Mouse (Mus musculus): Measurements from ENCODE around the gene Rpap3. TPM values are rescaled to one million over a fixed set of nuclear protein-coding genes. Genes with fewer than 3 reads are reported as not detected.

The Rpap3 gene
- polyA plus RNA-seq, 1 experiment from 2014 or later, result 31.0 TPM

DNA sequence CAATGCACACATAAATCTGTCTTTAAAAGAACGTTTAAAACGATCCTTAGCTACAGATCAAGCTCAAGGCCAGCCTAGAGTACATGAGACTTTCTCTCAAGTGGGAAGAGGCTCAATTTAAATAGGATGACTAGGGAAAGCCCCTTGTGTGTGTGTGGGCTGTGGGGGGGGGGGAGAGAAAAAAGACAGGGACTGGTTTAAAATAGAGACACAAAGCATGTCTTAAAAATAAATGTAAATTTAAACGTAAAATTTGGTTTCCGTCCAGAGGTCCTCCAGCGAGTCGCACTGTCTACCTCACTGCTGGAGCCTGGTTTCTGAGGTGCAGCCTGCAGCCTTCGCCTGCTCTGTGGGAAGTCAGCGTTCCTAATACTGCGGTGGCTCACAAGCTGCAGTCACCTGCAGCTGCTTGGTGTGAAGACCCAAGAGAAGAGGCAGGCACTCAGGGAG, 34.7 kb upstream of the Rpap3 start:
- ATAC-seq (ENCODE audit: low FRiP score, low TSS enrichment), result no peak
- H3K27ac ChIP-seq (ENCODE audit: low read length), result no peak overlapping the region
- H3K4me1 ChIP-seq (ENCODE audit: insufficient read depth, low read length), result no peaks in the 10 kb centered on the region
- H3K4me2 ChIP-seq (replicated peaks; ENCODE audit: low read depth, low read length), result no peak overlapping the region
- no peaks in the 10 kb centered on the region for H3K27me3 ChIP-seq (ENCODE audit: insufficient read depth, low read length)
- 81% methylated on average over 9 of the region's 9 CpGs for WGBS
- no peak overlapping the region for H3K9ac ChIP-seq (replicated peaks; ENCODE audit: low read length)
- no peak overlapping the region for H3K4me3 ChIP-seq (ENCODE audit: low read length)
- H3K9me3 ChIP-seq (ENCODE audit: low read length), result 0 out of 2 replicates have a peak, but pooled peaks cover 2% of the 10 kb centered on the region
- 0 out of 2 replicates have a peak, but pooled peaks cover 10% of the 10 kb centered on the region for H3K36me3 ChIP-seq (ENCODE audit: insufficient read depth, low read length)

DNA sequence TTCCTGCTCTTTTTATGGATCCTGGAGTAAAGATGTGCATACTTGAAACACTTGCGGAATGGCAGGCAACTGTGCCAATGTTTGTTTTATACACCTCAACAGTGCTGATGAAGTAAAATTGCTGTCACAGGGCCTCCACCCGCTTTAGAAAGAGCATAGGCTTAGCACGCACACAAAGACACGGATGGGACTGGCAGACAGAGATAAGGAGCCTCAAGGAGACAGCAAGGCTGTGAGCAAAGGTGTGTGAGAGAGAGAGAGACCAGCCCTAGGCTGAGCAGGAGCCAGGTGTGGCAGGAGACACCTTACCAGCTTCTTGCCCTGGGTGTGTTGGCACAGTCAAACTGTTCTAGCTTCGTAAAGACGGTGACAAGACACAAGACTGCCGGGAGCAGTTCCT, 33.3 kb upstream of the Rpap3 start:
- Histone ChIP-seq H3K27me3 (ENCODE audit: insufficient read depth, low read length) (no peaks in the 10 kb centered on the region), H3K4me3 (ENCODE audit: low read length) (no peak overlapping the region), H3K4me2 (replicated peaks; ENCODE audit: low read depth, low read length) (no peak overlapping the region), H3K27ac (ENCODE audit: low read length) (no peak overlapping the region), H3K9ac (replicated peaks; ENCODE audit: low read length) (no peak overlapping the region), H3K9me3 (ENCODE audit: low read length) (0 out of 2 replicates have a peak, but pooled peaks cover 2% of the 10 kb centered on the region), H3K4me1 (ENCODE audit: insufficient read depth, low read length) (no peaks in the 10 kb centered on the region), H3K36me3 (ENCODE audit: insufficient read depth, low read length) (0 out of 2 replicates have a peak, but pooled peaks cover under 1% of the 10 kb centered on the region)
- ATAC-seq (ENCODE audit: low FRiP score, low TSS enrichment), result no peak
- 91% methylated on average over 7 of the region's 7 CpGs for WGBS

DNA sequence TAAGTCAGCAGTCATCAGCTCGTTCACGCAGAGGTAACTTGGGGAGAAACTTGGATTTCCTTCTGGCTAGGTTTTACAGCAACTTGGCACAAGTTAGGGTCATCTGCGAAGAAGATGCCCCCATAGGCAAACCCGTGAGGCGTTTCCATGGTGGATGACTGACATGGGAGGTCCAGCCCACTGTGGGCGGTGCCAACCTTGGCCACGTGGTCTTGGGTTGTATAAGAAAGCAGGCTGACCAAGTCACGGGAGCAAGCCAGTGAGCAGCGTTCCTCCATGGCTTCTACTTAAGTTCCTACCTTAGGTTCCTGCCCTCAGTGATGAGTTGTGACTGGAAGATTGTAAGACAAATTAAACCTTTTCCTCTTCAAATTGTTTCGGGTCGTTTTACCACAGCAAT, 26.4 kb upstream of the Rpap3 start:
- ATAC-seq (ENCODE audit: low FRiP score, low TSS enrichment), result no peak
- WGBS, result 91% methylated on average over 11 of the region's 11 CpGs
- no peak overlapping the region for H3K4me2 ChIP-seq (replicated peaks; ENCODE audit: low read depth, low read length)
- no peak overlapping the region for H3K27ac ChIP-seq (ENCODE audit: low read length)
- no peaks in the 10 kb centered on the region for H3K36me3 ChIP-seq (ENCODE audit: insufficient read depth, low read length)
- H3K9ac ChIP-seq (replicated peaks; ENCODE audit: low read length), result no peak overlapping the region
- H3K9me3 ChIP-seq (ENCODE audit: low read length), result no peaks in the 10 kb centered on the region
- no peak overlapping the region for H3K4me3 ChIP-seq (ENCODE audit: low read length)
- H3K4me1 ChIP-seq (ENCODE audit: insufficient read depth, low read length), result peaks cover 6% of the 10 kb centered on the region; the same call in 1 of the 2 replicates
- no peaks in the 10 kb centered on the region for H3K27me3 ChIP-seq (ENCODE audit: insufficient read depth, low read length)

DNA sequence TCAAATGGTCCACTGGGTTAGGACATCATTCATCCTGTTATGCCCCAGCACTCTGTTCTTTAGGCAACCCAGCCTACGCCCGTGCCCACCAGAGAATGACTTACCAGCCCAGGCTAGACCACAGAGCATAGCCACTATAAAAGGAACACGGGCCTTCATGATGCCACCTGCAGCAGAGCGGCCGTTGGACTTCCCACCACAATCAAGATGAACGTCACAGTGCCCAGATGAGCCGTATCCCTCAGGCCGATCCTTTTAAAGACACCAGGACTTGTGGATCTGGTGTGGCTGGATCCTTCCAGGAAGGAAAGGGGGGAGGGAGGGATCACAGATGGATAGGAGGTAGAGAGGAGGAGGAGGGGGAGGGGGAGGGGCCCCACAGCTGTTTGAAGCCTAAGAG, 25.5 kb upstream of the Rpap3 start, which contains the start of gene Endou:
Endou (minus strand) TSS at position 229 of the 400 bp plus-strand sequence.
- Histone ChIP-seq H3K4me1 (ENCODE audit: insufficient read depth, low read length) (peaks cover 6% of the 10 kb centered on the region; the same call in 1 of the 2 replicates), H3K36me3 (ENCODE audit: insufficient read depth, low read length) (no peaks in the 10 kb centered on the region), H3K27me3 (ENCODE audit: insufficient read depth, low read length) (no peaks in the 10 kb centered on the region), H3K4me3 (ENCODE audit: low read length) (no peak within 1 kb of the TSS), H3K9me3 (ENCODE audit: low read length) (no peaks in the 10 kb centered on the region), H3K27ac (ENCODE audit: low read length) (no peak within 1 kb of the TSS), H3K4me2 (replicated peaks; ENCODE audit: low read depth, low read length) (no peak within 1 kb of the TSS), H3K9ac (replicated peaks; ENCODE audit: low read length) (no peak within 1 kb of the TSS)
- no peak for ATAC-seq (ENCODE audit: low FRiP score, low TSS enrichment)
- 88% methylated on average over 8 of the region's 8 CpGs for WGBS

DNA sequence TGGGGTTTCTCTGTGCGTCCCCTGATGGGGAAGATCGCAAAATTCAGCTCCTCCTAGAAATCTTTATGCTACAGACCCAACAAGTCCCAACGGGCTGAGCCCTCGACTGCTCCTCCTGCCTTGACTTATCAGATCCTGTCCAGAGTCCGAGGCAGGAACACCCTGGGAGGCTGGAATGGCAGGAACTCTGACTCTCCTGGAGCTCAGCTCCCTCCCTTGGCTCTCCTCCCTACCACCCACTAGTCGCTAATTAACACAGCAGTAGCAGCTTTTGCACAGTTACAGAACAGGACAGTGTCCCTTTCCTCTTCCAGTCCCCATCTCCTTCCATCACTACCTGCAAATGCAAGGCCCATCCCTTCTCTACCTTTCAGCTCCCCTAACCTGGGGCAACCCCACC, 24.7 kb upstream of the Rpap3 start:
- peak; percentile 74; the same call in 1 of the 2 replicates for ATAC-seq (ENCODE audit: low FRiP score, low TSS enrichment)
- H3K4me2 ChIP-seq (replicated peaks; ENCODE audit: low read depth, low read length), result no peak overlapping the region
- no peaks in the 10 kb centered on the region for H3K36me3 ChIP-seq (ENCODE audit: insufficient read depth, low read length)
- no peak overlapping the region for H3K27ac ChIP-seq (ENCODE audit: low read length)
- H3K4me1 ChIP-seq (ENCODE audit: insufficient read depth, low read length), result peaks cover 6% of the 10 kb centered on the region; the same call in 1 of the 2 replicates
- WGBS, result 54% methylated on average over 6 of the region's 6 CpGs
- H3K9ac ChIP-seq (replicated peaks; ENCODE audit: low read length), result no peak overlapping the region
- H3K9me3 ChIP-seq (ENCODE audit: low read length), result no peaks in the 10 kb centered on the region
- H3K27me3 ChIP-seq (ENCODE audit: insufficient read depth, low read length), result no peaks in the 10 kb centered on the region
- H3K4me3 ChIP-seq (ENCODE audit: low read length), result no peak overlapping the region

DNA sequence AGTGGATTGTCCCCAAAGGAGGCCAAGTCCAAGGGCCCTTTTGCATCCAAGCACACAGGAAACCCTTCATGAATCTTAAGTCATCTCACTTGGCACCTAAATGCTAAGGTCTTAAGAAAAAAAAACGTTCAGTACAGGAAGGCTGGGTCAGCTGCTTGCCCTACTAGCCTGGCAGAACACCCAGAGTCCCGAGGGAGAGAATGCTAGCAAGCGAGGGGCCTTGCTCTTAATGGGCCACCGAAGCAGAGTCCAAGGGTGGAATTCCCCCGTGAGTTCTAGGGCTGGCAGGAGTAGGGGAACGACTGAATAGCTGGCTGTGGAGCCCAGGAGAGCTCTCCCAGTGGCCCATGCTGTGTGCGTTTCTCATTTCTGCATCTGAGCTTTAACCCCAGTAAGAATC, 23.2 kb upstream of the Rpap3 start:
- no peaks in the 10 kb centered on the region for H3K27me3 ChIP-seq (ENCODE audit: insufficient read depth, low read length)
- H3K4me3 ChIP-seq (ENCODE audit: low read length), result no peak overlapping the region
- peaks cover 6% of the 10 kb centered on the region; the same call in 1 of the 2 replicates for H3K4me1 ChIP-seq (ENCODE audit: insufficient read depth, low read length)
- 59% methylated on average over 7 of the region's 7 CpGs for WGBS
- H3K36me3 ChIP-seq (ENCODE audit: insufficient read depth, low read length), result no peaks in the 10 kb centered on the region
- H3K27ac ChIP-seq (ENCODE audit: low read length), result no peak overlapping the region
- no peak for ATAC-seq (ENCODE audit: low FRiP score, low TSS enrichment)
- H3K9me3 ChIP-seq (ENCODE audit: low read length), result no peaks in the 10 kb centered on the region
- no peak overlapping the region for H3K9ac ChIP-seq (replicated peaks; ENCODE audit: low read length)
- H3K4me2 ChIP-seq (replicated peaks; ENCODE audit: low read depth, low read length), result no peak overlapping the region

DNA sequence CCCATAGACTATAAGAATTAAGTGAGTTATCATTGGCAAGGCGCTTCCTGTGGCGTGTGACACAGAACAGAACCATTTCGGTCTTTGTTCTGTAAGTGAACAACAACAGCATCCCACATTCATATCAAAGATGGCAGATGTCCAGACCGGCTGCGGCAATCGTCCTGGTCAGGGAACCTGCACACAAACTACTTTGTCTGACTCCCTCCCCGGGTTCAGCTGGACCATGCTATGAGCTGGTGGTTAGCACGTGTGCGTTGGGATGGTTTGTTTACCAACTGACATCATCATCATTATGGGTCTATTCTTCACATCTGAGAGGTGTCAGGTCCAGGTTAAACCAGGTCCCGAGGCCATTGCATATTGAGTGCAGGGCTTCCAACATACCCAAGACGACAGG, 22.8 kb upstream of the Rpap3 start:
- no peak for ATAC-seq (ENCODE audit: low FRiP score, low TSS enrichment)

DNA sequence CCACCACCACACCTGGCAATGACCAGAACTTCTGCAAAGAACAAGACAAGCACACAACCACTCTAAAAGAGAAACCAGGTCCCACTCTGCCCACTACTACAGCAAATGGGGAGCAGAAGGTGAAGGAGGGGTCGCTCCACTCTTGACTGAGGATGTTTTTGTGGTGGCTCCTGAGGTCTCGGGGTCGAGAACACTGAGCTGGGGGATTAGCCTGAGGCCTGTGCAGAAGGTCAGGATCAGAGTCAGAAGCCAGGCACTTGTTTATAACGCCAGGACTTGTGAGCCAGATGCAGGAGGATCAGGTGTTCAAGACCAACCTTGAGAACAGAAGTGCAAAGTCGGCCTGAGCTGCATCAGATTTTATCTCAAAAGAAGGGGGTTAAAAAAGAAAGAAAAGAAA, 21.9 kb upstream of the Rpap3 start:
- Histone ChIP-seq H3K4me1 (ENCODE audit: insufficient read depth, low read length) (peaks cover 6% of the 10 kb centered on the region; the same call in 1 of the 2 replicates), H3K27ac (ENCODE audit: low read length) (no peak overlapping the region), H3K9ac (replicated peaks; ENCODE audit: low read length) (no peak overlapping the region), H3K9me3 (ENCODE audit: low read length) (no peaks in the 10 kb centered on the region), H3K4me2 (replicated peaks; ENCODE audit: low read depth, low read length) (no peak overlapping the region), H3K36me3 (ENCODE audit: insufficient read depth, low read length) (no peaks in the 10 kb centered on the region), H3K4me3 (ENCODE audit: low read length) (no peak overlapping the region), H3K27me3 (ENCODE audit: insufficient read depth, low read length) (no peaks in the 10 kb centered on the region)
- 68% methylated on average over 5 of the region's 5 CpGs for WGBS
- ATAC-seq (ENCODE audit: low FRiP score, low TSS enrichment), result no peak

More for the DNA sequence above, 22.8 kb upstream of the Rpap3 start:
- Histone ChIP-seq H3K36me3 (ENCODE audit: insufficient read depth, low read length) (no peaks in the 10 kb centered on the region), H3K4me2 (replicated peaks; ENCODE audit: low read depth, low read length) (no peak overlapping the region), H3K9ac (replicated peaks; ENCODE audit: low read length) (no peak overlapping the region), H3K27ac (ENCODE audit: low read length) (no peak overlapping the region), H3K9me3 (ENCODE audit: low read length) (no peaks in the 10 kb centered on the region), H3K4me1 (ENCODE audit: insufficient read depth, low read length) (peaks cover 6% of the 10 kb centered on the region; the same call in 1 of the 2 replicates), H3K4me3 (ENCODE audit: low read length) (no peak overlapping the region), H3K27me3 (ENCODE audit: insufficient read depth, low read length) (no peaks in the 10 kb centered on the region)
- WGBS, result 86% methylated on average over 11 of the region's 11 CpGs

DNA sequence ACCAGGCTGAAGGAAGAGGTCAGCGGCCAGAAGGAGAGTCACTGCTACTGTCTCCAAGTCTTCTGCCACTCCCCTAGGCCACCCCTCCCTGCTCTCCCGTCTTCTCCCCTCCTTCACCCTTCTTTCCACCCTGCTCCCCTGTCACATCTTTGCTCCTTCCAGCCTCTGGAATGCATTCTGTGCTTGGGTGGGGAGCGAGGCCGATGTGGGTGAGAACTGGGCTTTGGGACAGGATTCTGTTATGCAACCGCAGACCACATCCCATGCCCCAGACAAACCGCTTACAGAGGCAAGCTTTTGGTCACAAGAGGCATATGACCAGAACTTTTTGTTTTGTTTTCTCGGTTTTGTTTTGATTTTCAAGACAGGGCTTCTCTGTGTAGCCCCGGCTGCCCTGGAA, 21.4 kb upstream of the Rpap3 start:
- Histone ChIP-seq H3K4me3 (ENCODE audit: low read length) (no peak overlapping the region), H3K9me3 (ENCODE audit: low read length) (no peaks in the 10 kb centered on the region), H3K9ac (replicated peaks; ENCODE audit: low read length) (no peak overlapping the region), H3K36me3 (ENCODE audit: insufficient read depth, low read length) (no peaks in the 10 kb centered on the region), H3K27ac (ENCODE audit: low read length) (no peak overlapping the region), H3K27me3 (ENCODE audit: insufficient read depth, low read length) (no peaks in the 10 kb centered on the region), H3K4me1 (ENCODE audit: insufficient read depth, low read length) (peaks cover 6% of the 10 kb centered on the region; the same call in 1 of the 2 replicates), H3K4me2 (replicated peaks; ENCODE audit: low read depth, low read length) (no peak overlapping the region)
- WGBS, result 70% methylated on average over 8 of the region's 8 CpGs
- no peak for ATAC-seq (ENCODE audit: low FRiP score, low TSS enrichment)

DNA sequence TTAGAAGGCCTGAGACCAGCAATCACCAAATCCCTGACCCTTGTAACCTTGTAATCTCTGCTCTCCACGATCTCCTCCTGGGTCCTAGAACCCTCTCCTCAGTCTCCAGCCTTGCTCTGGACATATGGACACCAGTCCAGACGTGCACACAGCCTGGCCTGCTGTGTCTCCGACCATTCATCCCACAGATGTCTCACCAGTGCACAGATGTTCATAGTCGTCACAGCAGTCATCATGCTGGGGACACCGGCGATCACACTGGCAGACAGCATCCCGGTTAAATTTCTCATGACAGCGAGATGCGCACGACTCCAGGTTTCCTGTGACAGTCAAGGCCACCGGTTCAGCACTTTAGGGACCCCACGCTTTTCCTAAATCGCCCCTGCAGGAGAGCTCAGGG, 20.7 kb upstream of the Rpap3 start:
- H3K27me3 ChIP-seq (ENCODE audit: insufficient read depth, low read length), result no peaks in the 10 kb centered on the region
- peaks cover 6% of the 10 kb centered on the region; the same call in 1 of the 2 replicates for H3K4me1 ChIP-seq (ENCODE audit: insufficient read depth, low read length)
- H3K27ac ChIP-seq (ENCODE audit: low read length), result no peak overlapping the region
- WGBS, result 87% methylated on average over 13 of the region's 13 CpGs
- no peak overlapping the region for H3K4me3 ChIP-seq (ENCODE audit: low read length)
- ATAC-seq (ENCODE audit: low FRiP score, low TSS enrichment), result no peak
- no peaks in the 10 kb centered on the region for H3K9me3 ChIP-seq (ENCODE audit: low read length)
- no peaks in the 10 kb centered on the region for H3K36me3 ChIP-seq (ENCODE audit: insufficient read depth, low read length)
- no peak overlapping the region for H3K4me2 ChIP-seq (replicated peaks; ENCODE audit: low read depth, low read length)
- no peak overlapping the region for H3K9ac ChIP-seq (replicated peaks; ENCODE audit: low read length)

All from kidney, embryonic 16.5 days (tissue).